Mouse (Mus musculus) erythroblast, embryonic 14.5 days (primary cell): ENCODE measurements around the gene Dlgap1.

Source experiments
- GATA1 ChIP-seq: IDR thresholded peaks from 2 replicates; pipeline ENCODE4 v1.6.1; 2012; ENCODE audit warnings: low read length, inconsistent platforms, mixed read lengths
- TAL1 ChIP-seq: IDR thresholded peaks from 3 replicates; pipeline ENCODE4 v1.6.1; 2012; ENCODE audit warnings: low read length, inconsistent platforms, mixed read lengths

DNA sequence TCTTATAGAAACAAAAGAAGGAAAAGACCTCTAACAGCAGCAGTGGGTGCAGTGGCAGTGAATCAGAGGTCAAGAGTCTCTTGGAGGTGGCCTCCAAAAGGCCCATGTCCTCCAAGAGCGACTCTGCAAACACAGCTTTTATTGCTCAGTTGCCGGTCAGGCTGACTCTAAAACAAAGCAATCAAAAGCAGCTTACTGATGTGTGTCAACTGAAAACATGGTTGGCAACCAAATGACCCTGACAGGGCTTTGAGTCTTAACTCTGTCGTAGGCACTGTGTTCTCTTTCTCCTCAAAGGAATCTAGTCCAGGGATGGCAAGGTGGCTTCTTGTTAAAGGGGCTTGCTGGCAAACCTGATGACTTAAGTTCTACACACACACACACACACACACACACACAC is 840.9 kb downstream of the Dlgap1 start:
- TF ChIP-seq GATA1 (no peak), TAL1 (no peak)
